18 mouse cellular contexts compared by ENCODE assay signal in the genomic region with DNA sequence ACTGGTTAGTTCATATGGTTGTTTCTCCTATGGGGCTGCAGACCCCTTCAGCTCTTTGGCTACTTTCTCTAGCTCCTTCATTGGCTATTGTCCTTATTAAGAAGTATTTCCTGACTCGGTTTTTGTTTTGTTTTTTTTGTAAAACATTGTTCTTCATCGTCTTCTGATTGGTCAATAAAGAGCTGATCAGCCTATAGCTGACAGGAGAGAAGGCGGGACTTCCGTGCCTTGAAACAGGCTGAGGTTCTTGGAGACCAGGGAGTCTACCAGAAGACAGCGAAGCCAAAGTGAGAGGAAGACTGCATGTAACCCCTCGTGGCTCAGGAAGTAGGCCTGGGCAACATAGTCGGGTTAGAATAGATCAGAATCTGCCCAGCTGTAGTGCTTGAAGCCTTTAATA. TPM values are rescaled to one million over a fixed set of nuclear protein-coding genes. Genes with fewer than 3 reads are reported as not detected.
"Had no signal": no experiment of that assay in that cellular context is flagged by ENCODE, and none has a peak within 500 bp of the region (broad histone marks: within the 10 kb centered on the region; RNA-seq: fewer than 3 reads in every experiment).

No protein-coding gene starts in this region.

- H3K9me3 ChIP-seq: limb, embryonic 10.5 days; liver, embryonic 15.5 days; midbrain, embryonic 10.5 days; neural tube, embryonic 12.5 days had no signal

- H3K4me3 ChIP-seq: layer of hippocampus, adult 2 months; limb, embryonic 10.5 days; liver, embryonic 15.5 days; midbrain, embryonic 10.5 days; neural tube, embryonic 12.5 days had no signal

- H3K4me1 ChIP-seq: liver, embryonic 15.5 days; midbrain, embryonic 10.5 days; neural tube, embryonic 12.5 days had no signal

- ATAC-seq: lung, postnatal 0 days had no signal

- H3K27me3 ChIP-seq: liver, embryonic 15.5 days; neural tube, embryonic 12.5 days had no signal

- H3K9ac ChIP-seq: liver, embryonic 15.5 days; neural tube, embryonic 12.5 days had no signal

- H3K27ac ChIP-seq: layer of hippocampus, adult 2 months; limb, embryonic 10.5 days; liver, embryonic 15.5 days; midbrain, embryonic 10.5 days; neural tube, embryonic 12.5 days; stomach, postnatal 0 days had no signal

- H3K4me2 ChIP-seq: liver, embryonic 11.5 days; liver, embryonic 15.5 days; neural tube, embryonic 12.5 days had no signal

- DNase-seq: kidney, postnatal 10 days; kidney, postnatal 4 days; lung, adult 2 months; lung, postnatal 36 days; midbrain, embryonic 14.5 days; thymus, adult 2 months; thymus, postnatal 36 days had no signal

- H3K36me3 ChIP-seq: limb, embryonic 10.5 days; liver, embryonic 15.5 days; midbrain, embryonic 10.5 days; neural tube, embryonic 12.5 days had no signal

RNA-seq across cellular contexts. Expression of a gene that starts 44.3 kb away (rescaled TPM):
- total RNA-seq: megakaryocyte progenitor cell, adult 5-6 weeks; monocyte, adult 5-6 weeks; neutrophil, adult 5-6 weeks had no signal

RNA-seq across cellular contexts. Expression of a gene that starts 57.8 kb away (rescaled TPM):
- total RNA-seq: monocyte, adult 5-6 weeks; neutrophil, adult 5-6 weeks had no signal
